Mouse (Mus musculus): ENCODE measurements around the gene Epyc.

- no peak for TF ChIP-seq MAX (IDR thresholded peaks at IDR 0.05; ENCODE audit: low read depth)
- TF ChIP-seq POLR2A (IDR thresholded peaks at IDR 0.05; ENCODE audit: insufficient read length, low read depth): no peak
- TF ChIP-seq MYOD1 (IDR thresholded peaks at IDR 0.05; ENCODE audit: control insufficient read depth in 1 of 3, insufficient read length in 2 of 3, low read depth in 2 of 3): no peak
- no peak for TF ChIP-seq POLR2AphosphoS2 (IDR thresholded peaks at IDR 0.05; ENCODE audit: insufficient read length, low read depth)
- TF ChIP-seq CEBPB (IDR thresholded peaks at IDR 0.05; ENCODE audit: insufficient read depth, poor library complexity, severe bottlenecking): no peak
- no peak for TF ChIP-seq MYOG (IDR thresholded peaks at IDR 0.05; ENCODE audit: control insufficient read depth in 1 of 3, insufficient read depth in 1 of 3, insufficient read length in 2 of 3, low read depth in 2 of 3)
- no peak for TF ChIP-seq TCF12 (IDR thresholded peaks at IDR 0.05; ENCODE audit: insufficient read depth, poor library complexity, severe bottlenecking)
- no peak for TF ChIP-seq E2F4 (IDR thresholded peaks at IDR 0.05; ENCODE audit: insufficient read depth)
- no peak for TF ChIP-seq REST (IDR thresholded peaks at IDR 0.05; ENCODE audit: insufficient read depth, insufficient read length)
- TF ChIP-seq USF1 (IDR thresholded peaks at IDR 0.05; ENCODE audit: low read depth): no peak
Measured at GRCm38 (mm10) chr10:97704562-97704961, 60.7 kb downstream of the Epyc start.
